Mouse (Mus musculus) C2C12 (cell line): ENCODE measurements around the gene Nufip1. TPM values are rescaled to one million over a fixed set of nuclear protein-coding genes. Genes with fewer than 3 reads are reported as not detected.

Source experiments
- H3K27me3 ChIP-seq: one replicate; pipeline ENCODE4 v1.6.1; 2011; ENCODE audit not compliant: control insufficient read depth, insufficient read depth, insufficient read length
- H3K36me3 ChIP-seq: one replicate; pipeline ENCODE4 v1.6.1; 2011; ENCODE audit not compliant: control insufficient read depth, insufficient read depth
- H3K4me3 ChIP-seq: one replicate; pipeline ENCODE4 v1.5.1; 2011; ENCODE audit warnings: mild to moderate bottlenecking, control low read depth; ENCODE audit not compliant: poor library complexity, insufficient read depth, severe bottlenecking
- H3K79me2 ChIP-seq: one replicate; pipeline ENCODE4 v1.6.1; 2011; ENCODE audit not compliant: control insufficient read depth, insufficient read depth
- H3K79me3 ChIP-seq: one replicate; pipeline ENCODE4 v1.6.1; 2011; ENCODE audit warnings: low read depth, control low read depth
- H3ac ChIP-seq: one replicate; pipeline ENCODE3; 2011; ENCODE audit warnings: low read depth; ENCODE audit not compliant: control insufficient read depth, insufficient read length
- CEBPB ChIP-seq: IDR thresholded peaks from one replicate; pipeline ENCODE4 v1.6.1; 2011; ENCODE audit warnings: low read depth, mild to moderate bottlenecking, control low read depth, moderate library complexity
- CTCF ChIP-seq: IDR thresholded peaks from one replicate; pipeline ENCODE4 v1.5.1; 2011; ENCODE audit not compliant: control insufficient read depth, insufficient read depth, insufficient read length
- FOSL1 ChIP-seq: IDR thresholded peaks from one replicate; pipeline ENCODE4 v1.8.0; 2011; ENCODE audit warnings: mild to moderate bottlenecking, low read length; ENCODE audit not compliant: poor library complexity, insufficient read depth, severe bottlenecking
- MAX ChIP-seq: IDR thresholded peaks from one replicate; pipeline ENCODE4 v1.6.1; 2011; ENCODE audit warnings: mild to moderate bottlenecking, control low read depth
- MYOD1 ChIP-seq: IDR thresholded peaks from one replicate; pipeline ENCODE4 v1.6.1; 2011; ENCODE audit warnings: low read depth; ENCODE audit not compliant: control insufficient read depth, insufficient read length
- MYOG ChIP-seq: IDR thresholded peaks from one replicate; pipeline ENCODE4 v1.6.1; 2011; ENCODE audit not compliant: control insufficient read depth, insufficient read length; ENCODE audit errors: extremely low read depth
- USF1 ChIP-seq: IDR thresholded peaks from one replicate; pipeline ENCODE4 v1.6.1; 2011; ENCODE audit warnings: low read depth, mild to moderate bottlenecking, control low read depth, moderate library complexity
- polyA plus RNA-seq: library from polyadenylated mRNA; unstranded; fragments of >200 nt; fragmentation: generic; extraction: Trizol; gene quantifications from one replicate; pipeline ENCODE4 v1.2.1, GENCODE M21; 2012; ENCODE audit warnings: missing spikeins

Gene Nufip1
- polyA plus RNA-seq, 1 experiment = 8.1 TPM

- Histone ChIP-seq H3K79me3 (peaks cover 33% of the 10 kb centered on the region), H3K79me2 (peaks cover 93% of the 10 kb centered on the region), H3ac (no peak overlapping the region), H3K36me3 (peaks cover 89% of the 10 kb centered on the region), H3K4me3 (no peak overlapping the region), H3K27me3 (no peaks in the 10 kb centered on the region)
- no peak for TF ChIP-seq CTCF
These were observed 9.8 kb downstream of the Nufip1 start for GRCm38 (mm10) chr14:76120472-76120871.

- peaks cover 80% of the 10 kb centered on the region for H3K79me2 ChIP-seq
- H3K27me3 ChIP-seq = no peaks in the 10 kb centered on the region
- no peak for TF ChIP-seq MAX
- no peak for TF ChIP-seq FOSL1
- peak; percentile 44 for TF ChIP-seq CTCF
- no peak for TF ChIP-seq MYOG
- TF ChIP-seq MYOD1 = no peak
- TF ChIP-seq CEBPB = no peak
- TF ChIP-seq USF1 = no peak
- peaks cover 37% of the 10 kb centered on the region for H3K79me3 ChIP-seq
- no peak overlapping the region for H3ac ChIP-seq
- H3K4me3 ChIP-seq = no peak overlapping the region
- H3K36me3 ChIP-seq = peaks cover 92% of the 10 kb centered on the region
These were observed 11.4 kb downstream of the Nufip1 start for GRCm38 (mm10) chr14:76121901-76122662.

GRCm38 (mm10) chr14:76122663-76123058 lies 12.0 kb downstream of the Nufip1 start:
- TF ChIP-seq CEBPB = no peak
- peaks cover 34% of the 10 kb centered on the region for H3K79me3 ChIP-seq
- H3K36me3 ChIP-seq = peaks cover 92% of the 10 kb centered on the region
- H3K4me3 ChIP-seq = no peak overlapping the region
- peaks cover 75% of the 10 kb centered on the region for H3K79me2 ChIP-seq
- no peak overlapping the region for H3ac ChIP-seq
- no peaks in the 10 kb centered on the region for H3K27me3 ChIP-seq

GRCm38 (mm10) chr14:76127311-76127710 lies 16.6 kb downstream of the Nufip1 start:
- Histone ChIP-seq H3ac (no peak overlapping the region), H3K27me3 (no peaks in the 10 kb centered on the region), H3K79me2 (peaks cover 28% of the 10 kb centered on the region), H3K79me3 (peaks cover 24% of the 10 kb centered on the region), H3K36me3 (peaks cover 94% of the 10 kb centered on the region), H3K4me3 (no peak overlapping the region)
- TF ChIP-seq MYOD1 (no peak), MYOG (no peak), MAX (no peak), CEBPB (no peak), FOSL1 (no peak), USF1 (no peak), CTCF (no peak)

- H3K79me3 ChIP-seq = peaks cover 16% of the 10 kb centered on the region
- no peak overlapping the region for H3K4me3 ChIP-seq
- H3K36me3 ChIP-seq = peaks cover 94% of the 10 kb centered on the region
- TF ChIP-seq CEBPB (no peak), CTCF (no peak), USF1 (no peak), FOSL1 (no peak), MYOG (no peak), MYOD1 (no peak), MAX (no peak)
- no peak overlapping the region for H3ac ChIP-seq
- H3K79me2 ChIP-seq = peaks cover 19% of the 10 kb centered on the region
- H3K27me3 ChIP-seq = no peaks in the 10 kb centered on the region
These were observed 17.5 kb downstream of the Nufip1 start for GRCm38 (mm10) chr14:76128174-76128573.

GRCm38 (mm10) chr14:76134975-76135374 lies 24.3 kb downstream of the Nufip1 start:
- H3K79me2 ChIP-seq = no peaks in the 10 kb centered on the region
- no peaks in the 10 kb centered on the region for H3K79me3 ChIP-seq
- peaks cover 68% of the 10 kb centered on the region for H3K36me3 ChIP-seq
- no peaks in the 10 kb centered on the region for H3K27me3 ChIP-seq
- no peak overlapping the region for H3ac ChIP-seq
- H3K4me3 ChIP-seq = no peak overlapping the region
- TF ChIP-seq CEBPB (no peak), USF1 (no peak), FOSL1 (no peak), CTCF (no peak), MAX (no peak), MYOD1 (no peak), MYOG (no peak)
